In the genomic region with DNA sequence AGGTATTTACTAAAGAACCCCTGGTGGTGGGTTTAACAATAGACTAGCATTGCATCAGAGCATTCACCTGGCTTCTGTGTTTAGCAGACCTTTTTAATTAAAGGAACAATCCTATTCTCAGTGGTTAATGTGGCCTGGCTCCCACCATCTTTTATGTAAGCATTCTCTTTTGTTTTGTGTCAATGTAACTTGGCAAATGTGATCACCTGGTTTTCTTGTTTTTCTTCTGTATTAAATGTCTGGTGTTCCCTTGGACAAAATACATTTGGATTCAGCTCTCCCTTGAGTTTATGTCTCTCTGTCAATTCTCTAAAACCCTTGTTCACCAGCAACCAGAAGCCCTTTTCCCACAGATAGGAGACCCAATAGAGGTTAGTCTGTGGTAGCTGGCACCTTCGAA, we compare ENCODE assay signal across 18 mouse cellular contexts. TPM values are rescaled to one million over a fixed set of nuclear protein-coding genes. Genes with fewer than 3 reads are reported as not detected.
DNase-seq lines count a peak whose midpoint lies in the region; TF ChIP-seq lines count a peak whose summit lies in the region.
"Not testable (repeated sequence)": the region's sequence is repeated elsewhere in the genome, so short reads cannot be mapped to it uniquely, and the experiment has no call there.
"Had no signal": no experiment of that assay in that cellular context is flagged by ENCODE, and none has a peak within 500 bp of the region (broad histone marks: within the 10 kb centered on the region; RNA-seq: fewer than 3 reads in every experiment).

No protein-coding gene starts in this region.

- H3K9ac ChIP-seq in ES-Bruce4 (ENCODE audit: low read depth, poor library complexity, severe bottlenecking); ES-E14 (ENCODE audit: insufficient read depth, low read depth, low read length, poor library complexity, severe bottlenecking): not testable (repeated sequence)

- in situ Hi-C loops in ES-E14 (cut with MboI; ENCODE audit: low sequenced_read_pairs in 2 of 2, unreplicated experiment in 2 of 2): not testable (repeated sequence)

- not testable (repeated sequence) for TF ChIP-seq POLR2A in ES-Bruce4 (IDR thresholded peaks at IDR 0.05; ENCODE audit: insufficient read depth, low read length)

- not testable (repeated sequence) for TF ChIP-seq CTCF in ES-Bruce4 (IDR thresholded peaks at IDR 0.05; ENCODE audit: low read depth, low read length)

- TF ChIP-seq EP300 in ES-Bruce4 (IDR thresholded peaks at IDR 0.05; ENCODE audit: insufficient read depth, low read depth, low read length): not testable (repeated sequence)

- not testable (repeated sequence) for H3K4me3 ChIP-seq in ES-Bruce4 (ENCODE audit: low read depth, low read length); ES-E14 (ENCODE audit: insufficient read depth in 1 of 2, low read depth in 1 of 2, low read length in 2 of 2, poor library complexity in 1 of 2, severe bottlenecking in 1 of 2)

- H3K27me3 ChIP-seq in ES-Bruce4 (ENCODE audit: control insufficient read depth, insufficient read depth, low read length, poor library complexity, severe bottlenecking): not testable (repeated sequence)

- not testable (repeated sequence) for H3K4me1 ChIP-seq in ES-Bruce4 (ENCODE audit: control insufficient read depth, insufficient read depth, low read length); ES-E14 (ENCODE audit: control insufficient read depth in 2 of 2, insufficient read depth in 2 of 2, low read length in 2 of 2, poor library complexity in 1 of 2)

- H3K27ac ChIP-seq in ES-Bruce4 (ENCODE audit: insufficient read depth, low read length): peak overlapping the region; percentile 83
- peak overlapping the region; percentile 22; the same call in 1 of the 2 replicates for H3K27ac ChIP-seq in ES-E14 (ENCODE audit: insufficient read depth, low read depth, low read length, poor library complexity, severe bottlenecking)

- peaks cover 19% of the 10 kb centered on the region; the same call in 1 of the 2 replicates for H3K9me3 ChIP-seq in ES-Bruce4 (replicated peaks; ENCODE audit: control insufficient read depth, insufficient read depth, low read length, poor library complexity, severe bottlenecking)
- H3K9me3 ChIP-seq in ES-E14 (ENCODE audit: control insufficient read depth, insufficient read depth, low read depth, low read length): not testable (repeated sequence)

- DNase-seq in ES-CJ7 (ENCODE audit: low read depth, low spot score) (peak; percentile 3), ES-E14 (ENCODE audit: low read depth, low spot score) (peak; percentile 17), R1 (ENCODE audit: low read depth, low spot score) (peak; percentile 78), ZHBTc4 (ENCODE audit: low read depth, low spot score) (peak; percentile 51)

- not testable (repeated sequence) for H3K36me3 ChIP-seq in ES-Bruce4 (ENCODE audit: control insufficient read depth, insufficient read depth, low read length, poor library complexity, severe bottlenecking); ES-E14 (ENCODE audit: control insufficient read depth, insufficient read depth, low read length, poor library complexity, severe bottlenecking)

RNA-seq across cellular contexts. Expression of gene Cyp2c40, which starts 3.8 kb away (rescaled TPM):
- polyA plus RNA-seq in ES-Bruce4 (2011; ENCODE audit: insufficient read depth, insufficient read length, low read depth, missing spikeins): not detected in 2 replicates
- not detected in 2 replicates for total RNA-seq in ES-E14 (2012; rRNA removed)
- total RNA-seq: adrenal gland, adult 18-20 months; adrenal gland, adult 8-10 months; adrenal gland, postnatal 25 days; adrenal gland, postnatal 36 days; CH12.LX; MEL had no signal
- polyA plus RNA-seq: activated CD4-positive, CD25-positive, alpha-beta regulatory T cell, adult 4 months; brain, embryonic 14.5 days; C2C12; CD4-positive, CD25-positive, alpha-beta regulatory T cell, adult 4 months; cerebellum, adult 2 months; G1E; Patski had no signal

Comparison
In these comparisons a context has a peak if more than half of its experiments do, and no peak if none do; other contexts are left out.
1. DNase-seq: peak in every context shown above with its lines; median percentile 78 in R1; 51 in ZHBTc4; 17 in ES-E14; 3 in ES-CJ7.